Mouse (Mus musculus): ENCODE measurements around the gene Prpf3. TPM values are rescaled to one million over a fixed set of nuclear protein-coding genes. Genes with fewer than 3 reads are reported as not detected.
A peak's percentile ranks its signal among the peaks of the same experiment; 100 is the strongest.

Gene Prpf3
- total and polyA plus RNA-seq, 3 experiments: 126 to 277 (median 199) TPM

- TF ChIP-seq CTCF (IDR thresholded peaks at IDR 0.05 in 2 of 3, conservative IDR thresholded peaks at IDR 0.05 in 1 of 3; ENCODE audit: control insufficient read depth in 1 of 3, insufficient read depth in 1 of 3, low read depth in 2 of 3, low read length in 3 of 3, poor library complexity in 1 of 3, severe bottlenecking in 1 of 3) (0 out of 6 replicates have a peak, but pooled peaks of 1 of the 3 experiments have one; percentile 0), JUND (IDR thresholded peaks at IDR 0.05; ENCODE audit: low read depth, low read length) (no peak), ZNF384 (IDR thresholded peaks at IDR 0.05; ENCODE audit: low read depth, low read length) (peak; percentile 70), NRF1 (IDR thresholded peaks at IDR 0.05; ENCODE audit: insufficient read depth, low read depth, low read length, poor library complexity, severe bottlenecking) (peak; percentile 50; the same call in 1 of the 2 replicates), POLR2A (IDR thresholded peaks at IDR 0.05; ENCODE audit: control insufficient read depth in 1 of 2, insufficient read depth in 1 of 2, low read depth in 1 of 2, low read length in 2 of 2, poor library complexity in 1 of 2) (peak; percentile 78 to 98), RCOR1 (IDR thresholded peaks at IDR 0.05; ENCODE audit: low read depth, low read length) (no peak), MYB (IDR thresholded peaks at IDR 0.05; ENCODE audit: low read depth, low read length) (no peak), MAFK (IDR thresholded peaks at IDR 0.05; ENCODE audit: borderline replicate concordance, low read depth, low read length) (no peak), ELF1 (IDR thresholded peaks at IDR 0.05; ENCODE audit: low read depth, low read length) (0 out of 2 replicates have a peak, but pooled peaks have one; percentile 11), CHD1 (IDR thresholded peaks at IDR 0.05; ENCODE audit: low read depth, low read length) (no peak), UBTF (IDR thresholded peaks at IDR 0.05; ENCODE audit: borderline replicate concordance, insufficient read depth, low read depth, low read length) (peak; percentile 89; the same call in 1 of the 2 replicates), ZKSCAN1 (IDR thresholded peaks at IDR 0.05; ENCODE audit: low read depth, low read length) (no peak), MAZ (IDR thresholded peaks at IDR 0.05; ENCODE audit: low read depth, low read length) (peak; percentile 96), POLR2AphosphoS5 (IDR thresholded peaks at IDR 0.05; ENCODE audit: borderline replicate concordance, low read depth, low read length) (peak; percentile 96), NELFE (IDR thresholded peaks at IDR 0.05; ENCODE audit: low read depth, low read length) (peak; percentile 77), KAT2A (conservative IDR thresholded peaks at IDR 0.05; ENCODE audit: low read depth, low read length) (no peak; the same call in 1 of the 2 replicates), CHD2 (IDR thresholded peaks at IDR 0.05; ENCODE audit: low read length) (peak; percentile 87), SIN3A (IDR thresholded peaks at IDR 0.05; ENCODE audit: low read length) (peak; percentile 100), ZC3H11A (IDR thresholded peaks at IDR 0.05; ENCODE audit: low read depth, low read length) (0 out of 2 replicates have a peak, but pooled peaks have one; percentile 3), E2F4 (IDR thresholded peaks at IDR 0.05; ENCODE audit: borderline replicate concordance, low read depth, low read length) (peak; percentile 27; the same call in 1 of the 2 replicates), MYC (IDR thresholded peaks at IDR 0.05; ENCODE audit: low read depth, low read length) (peak; percentile 99)
Observed at GRCm38 (mm10) chr3:95881979-95882815, 26.5 kb upstream of the Prpf3 start, which contains the start of gene Ciart (continued).

- Histone ChIP-seq H3K4me3 (ENCODE audit: control insufficient read depth in 1 of 2, insufficient read depth in 1 of 2, low read depth in 2 of 2, low read length in 2 of 2) (no peak overlapping the region), H3K9ac (ENCODE audit: control insufficient read depth, low read depth, low read length, poor library complexity, severe bottlenecking) (no peak overlapping the region), H3K27me3 (ENCODE audit: control insufficient read depth in 1 of 2, insufficient read depth in 2 of 2, low read length in 2 of 2) (no peaks in the 10 kb centered on the region), H3K4me1 (ENCODE audit: control insufficient read depth in 1 of 2, insufficient read depth in 2 of 2, low read length in 2 of 2) (peaks cover 5 to 13% of the 10 kb centered on the region in 2 experiments), H3K79me2 (ENCODE audit: control insufficient read depth, insufficient read depth, low read length, poor library complexity) (peaks cover 6% of the 10 kb centered on the region), H3K27ac (ENCODE audit: control insufficient read depth, low read depth, low read length) (no peak overlapping the region), H3K9me3 (replicated peaks; ENCODE audit: insufficient read depth, low read length) (no peaks in the 10 kb centered on the region), H3K36me3 (ENCODE audit: control insufficient read depth in 1 of 2, insufficient read depth in 2 of 2, low read length in 2 of 2) (peaks cover 0 to 2% of the 10 kb centered on the region in 2 experiments; a peak in 2 of 4 replicates)
- TF ChIP-seq NELFE (IDR thresholded peaks at IDR 0.05; ENCODE audit: low read depth, low read length) (no peak), ELF1 (IDR thresholded peaks at IDR 0.05; ENCODE audit: low read depth, low read length) (no peak), CHD1 (IDR thresholded peaks at IDR 0.05; ENCODE audit: low read depth, low read length) (no peak), RCOR1 (IDR thresholded peaks at IDR 0.05; ENCODE audit: low read depth, low read length) (no peak), KAT2A (conservative IDR thresholded peaks at IDR 0.05; ENCODE audit: low read depth, low read length) (no peak), ZMIZ1 (IDR thresholded peaks at IDR 0.05; ENCODE audit: low read depth, low read length) (no peak), MAZ (IDR thresholded peaks at IDR 0.05; ENCODE audit: low read depth, low read length) (no peak), MAX (IDR thresholded peaks at IDR 0.05; ENCODE audit: low read length) (no peak), SMC3 (IDR thresholded peaks at IDR 0.05; ENCODE audit: low read depth, low read length) (no peak), ZC3H11A (IDR thresholded peaks at IDR 0.05; ENCODE audit: low read depth, low read length) (no peak), USF1 (IDR thresholded peaks at IDR 0.05; ENCODE audit: low read depth, low read length) (no peak), POLR2AphosphoS2 (IDR thresholded peaks at IDR 0.05; ENCODE audit: low read length) (no peak), POLR2AphosphoS5 (IDR thresholded peaks at IDR 0.05; ENCODE audit: borderline replicate concordance, low read depth, low read length) (no peak), MYB (IDR thresholded peaks at IDR 0.05; ENCODE audit: low read depth, low read length) (no peak), MEF2A (IDR thresholded peaks at IDR 0.05; ENCODE audit: extremely low read depth, insufficient replicate concordance, low read depth, low read length, poor library complexity, severe bottlenecking) (no peak), ETS1 (IDR thresholded peaks at IDR 0.05; ENCODE audit: low read depth, low read length) (no peak), POLR2A (IDR thresholded peaks at IDR 0.05; ENCODE audit: control insufficient read depth in 1 of 2, insufficient read depth in 1 of 2, low read depth in 1 of 2, low read length in 2 of 2, poor library complexity in 1 of 2) (no peak), E2F4 (IDR thresholded peaks at IDR 0.05; ENCODE audit: borderline replicate concordance, low read depth, low read length) (no peak), CTCF (IDR thresholded peaks at IDR 0.05 in 2 of 3, conservative IDR thresholded peaks at IDR 0.05 in 1 of 3; ENCODE audit: control insufficient read depth in 1 of 3, insufficient read depth in 1 of 3, low read depth in 2 of 3, low read length in 3 of 3, poor library complexity in 1 of 3, severe bottlenecking in 1 of 3) (no peak), BHLHE40 (IDR thresholded peaks at IDR 0.05; ENCODE audit: borderline replicate concordance, low read depth, low read length) (no peak)
- no peak for DNase-seq (ENCODE audit: low read depth, low spot score)
Observed at GRCm38 (mm10) chr3:95879063-95879462, 23.4 kb upstream of the Prpf3 start.
